Mouse (Mus musculus) frontal cortex, postnatal 36 days (tissue): ENCODE measurements around the gene Paip2b.
"Not testable (repeated sequence)": the region's sequence is repeated elsewhere in the genome, so short reads cannot be mapped to it uniquely, and the experiment has no call there.

Experiments
- DNase-seq, 2 experiments: peaks; one replicate each; pipeline ENCODE4 v3.0.0; 2022; ENCODE audit warnings: low spot score in 2 of 2

Gene Paip2b

DNA sequence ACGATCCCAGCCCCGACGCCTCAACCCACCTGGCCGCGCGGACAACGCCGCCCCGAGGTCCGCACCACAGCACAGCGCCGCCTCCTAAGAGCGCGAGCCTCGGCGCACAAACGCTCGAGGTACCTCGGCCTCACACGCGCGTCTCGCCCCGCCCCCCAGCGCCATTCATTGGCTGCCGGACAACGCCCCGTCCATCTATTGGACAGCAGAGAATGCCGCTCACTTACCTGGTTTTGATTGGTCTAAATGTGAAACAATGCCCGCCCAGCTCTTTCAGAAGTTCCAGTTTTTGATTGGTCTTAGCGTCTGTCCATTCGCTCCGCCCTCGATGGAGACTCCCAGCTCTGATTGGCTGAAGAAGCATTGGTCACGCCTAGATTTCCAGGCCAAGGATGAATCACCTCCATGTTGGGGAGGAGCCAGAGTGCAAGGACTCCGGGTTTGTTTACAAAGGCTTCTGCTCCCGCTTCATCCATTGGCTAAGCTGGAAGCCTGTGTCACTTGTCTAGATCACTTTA lies at the start of gene Paip2b:
Paip2b (minus strand) TSS at position 136 of the 518 bp plus-strand sequence.
- peak; percentile 98 to 100 for DNase-seq

DNA sequence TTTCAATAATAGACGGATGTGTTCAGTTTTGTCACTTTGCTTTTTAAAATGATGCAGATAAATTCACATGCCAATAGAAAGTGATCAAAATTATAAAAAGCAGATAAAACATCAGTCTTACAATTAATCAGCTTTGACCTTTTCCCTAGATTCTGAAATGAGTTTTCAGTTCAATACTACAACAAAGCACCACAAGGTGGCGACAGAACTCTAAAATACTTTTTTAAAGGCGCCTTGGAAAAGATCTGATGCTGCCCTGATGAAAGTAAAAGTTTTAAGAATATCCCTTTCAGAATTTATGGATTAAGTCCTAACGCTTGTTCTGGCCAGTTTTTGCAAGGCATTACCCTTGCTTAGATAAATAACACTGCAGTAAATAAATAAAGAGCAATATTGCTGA lies 48.3 kb upstream of the Paip2b start:
- DNase-seq = peak; percentile 36 to 79

DNA sequence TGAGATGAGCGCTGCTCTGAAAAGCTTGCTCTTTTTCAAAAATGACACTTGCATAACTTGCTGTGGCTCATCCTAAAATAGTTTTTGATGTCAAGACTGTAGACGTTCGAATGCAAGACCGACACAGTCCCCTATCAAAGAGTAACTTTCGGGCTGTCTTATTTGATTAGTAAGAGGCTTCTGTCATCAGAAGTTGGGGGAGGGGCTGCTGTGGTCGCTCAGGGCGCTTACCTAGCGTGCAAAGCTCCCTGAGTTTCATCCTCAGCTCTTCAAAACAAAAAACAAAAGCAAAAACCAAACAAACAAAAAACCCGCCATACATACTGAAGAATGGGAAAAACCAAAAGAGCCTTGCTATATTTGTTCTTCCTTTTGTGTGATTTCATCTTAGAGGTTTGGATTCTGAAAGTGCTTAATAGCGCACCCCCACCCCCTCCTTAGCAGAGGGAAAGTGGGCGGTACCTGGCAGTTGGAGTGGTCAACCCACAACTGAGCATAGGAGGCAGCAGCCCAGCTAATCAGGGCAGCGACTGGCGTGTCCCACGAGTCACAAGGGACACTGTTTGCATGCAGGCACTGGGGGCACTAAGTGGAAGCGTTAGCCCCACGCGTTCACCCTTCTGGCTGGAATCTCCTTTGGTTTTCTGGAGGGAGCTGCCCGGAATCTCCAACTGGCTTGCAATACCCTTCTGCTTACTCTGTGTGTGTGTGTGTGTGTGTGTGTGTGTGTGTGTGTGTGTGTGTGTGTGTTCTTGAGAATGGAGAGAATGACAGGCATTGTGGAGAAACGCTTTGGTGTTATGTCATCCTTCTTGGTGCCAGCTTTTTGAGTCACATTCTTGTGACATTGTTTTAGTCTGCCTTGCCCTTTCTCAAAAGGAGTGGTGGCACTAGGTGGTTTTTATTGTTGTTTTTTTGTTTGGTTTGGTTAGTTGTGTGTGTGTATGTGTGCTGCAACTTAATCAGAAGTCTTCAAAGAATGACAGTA lies 36.4 kb upstream of the Paip2b start:
- DNase-seq = peak; percentile 39 to 53

DNA sequence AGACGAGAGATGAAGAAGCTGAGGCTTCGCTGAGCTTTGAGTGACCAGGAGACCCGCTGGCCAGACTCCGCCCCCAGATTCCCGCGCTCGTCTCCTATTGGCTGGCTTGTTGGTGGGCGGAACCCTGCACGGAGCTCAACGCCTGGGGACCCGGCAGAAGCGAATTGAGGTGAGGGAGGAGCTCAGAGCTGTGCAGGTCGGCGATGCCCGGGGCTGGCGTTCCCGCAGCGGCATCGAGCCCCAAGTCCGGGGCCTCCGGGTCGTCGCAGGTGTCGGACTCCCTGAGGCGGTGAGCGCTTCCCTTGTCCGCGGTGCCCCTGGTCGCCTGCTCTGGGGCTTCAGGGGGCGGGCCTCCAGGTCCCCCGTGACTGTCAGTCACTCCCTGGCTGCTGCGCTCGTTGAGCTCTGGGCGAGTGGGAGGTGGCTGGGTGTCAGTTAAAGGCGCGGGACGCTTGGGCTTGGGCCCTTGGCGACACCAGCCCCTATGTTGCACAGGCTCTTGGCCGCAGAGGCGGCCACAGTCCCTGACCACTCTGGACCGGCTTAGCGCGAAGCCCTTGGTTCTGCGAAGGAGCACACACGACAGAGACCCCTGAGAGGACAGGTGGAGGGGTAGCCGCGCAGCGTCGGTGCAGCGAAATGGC lies 35.5 kb upstream of the Paip2b start, which contains the start of gene Zfp638:
Zfp638 (plus strand) TSS at position 156 of the 644 bp plus-strand sequence.
- peak; percentile 95 to 96 for DNase-seq

DNA sequence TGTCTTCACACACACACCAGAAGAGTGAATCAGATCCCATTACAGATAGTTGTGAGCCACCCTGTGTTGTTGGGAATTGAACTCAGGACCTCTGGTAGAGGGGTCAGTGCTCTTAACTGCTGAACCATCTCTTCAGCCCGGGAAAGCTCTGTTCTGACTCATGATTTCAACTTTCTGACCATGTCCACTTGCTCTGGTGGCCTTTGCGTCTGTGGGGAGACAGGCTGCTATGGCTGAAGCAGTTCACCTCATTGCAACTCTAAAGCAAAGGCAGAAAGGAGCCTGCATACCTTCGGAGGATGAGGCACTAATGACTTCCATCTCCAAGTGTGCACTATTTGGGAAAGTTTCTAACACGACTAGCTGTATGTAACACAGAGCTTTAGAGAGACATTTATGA lies 34.9 kb upstream of the Paip2b start:
- no peak for DNase-seq

DNA sequence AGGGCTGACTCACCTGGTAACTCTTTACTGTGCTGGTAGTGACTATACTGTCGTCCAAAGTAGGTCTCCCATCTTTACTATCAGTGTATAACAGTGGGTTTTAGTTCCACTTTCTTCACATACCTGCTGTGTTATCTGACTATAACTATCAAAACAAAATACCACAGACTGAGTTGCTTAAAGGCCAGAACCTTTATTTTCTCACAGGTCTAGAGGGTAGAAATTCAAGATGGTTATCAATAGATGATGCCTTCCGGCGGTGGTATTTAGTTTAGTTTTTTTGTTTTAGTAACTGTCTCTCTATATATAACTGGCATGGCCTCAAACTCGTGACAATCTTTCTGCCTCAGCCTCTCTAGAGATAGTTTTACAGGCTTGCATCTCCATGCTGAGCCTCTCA lies 32.0 kb upstream of the Paip2b start:
- DNase-seq = no peak

DNA sequence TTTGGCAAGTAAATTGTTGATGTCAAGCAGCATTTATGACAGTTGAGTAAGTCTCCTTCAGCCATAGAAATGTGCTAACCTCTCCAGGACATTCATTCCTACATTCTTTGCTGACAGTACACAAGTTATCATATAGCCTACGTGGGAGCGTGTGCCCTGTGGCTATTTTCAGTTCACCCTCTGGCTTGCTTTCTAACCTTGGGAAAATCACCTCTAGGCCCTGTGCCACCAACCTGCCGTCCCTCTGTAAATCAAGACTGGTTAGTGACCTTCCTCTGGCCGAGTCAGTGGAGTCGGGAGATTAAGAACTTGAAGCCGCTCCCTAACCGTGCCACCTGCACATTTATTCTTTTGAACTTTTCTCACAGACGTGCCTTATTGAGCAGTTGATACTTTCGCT lies 28.5 kb upstream of the Paip2b start:
- DNase-seq = no peak

DNA sequence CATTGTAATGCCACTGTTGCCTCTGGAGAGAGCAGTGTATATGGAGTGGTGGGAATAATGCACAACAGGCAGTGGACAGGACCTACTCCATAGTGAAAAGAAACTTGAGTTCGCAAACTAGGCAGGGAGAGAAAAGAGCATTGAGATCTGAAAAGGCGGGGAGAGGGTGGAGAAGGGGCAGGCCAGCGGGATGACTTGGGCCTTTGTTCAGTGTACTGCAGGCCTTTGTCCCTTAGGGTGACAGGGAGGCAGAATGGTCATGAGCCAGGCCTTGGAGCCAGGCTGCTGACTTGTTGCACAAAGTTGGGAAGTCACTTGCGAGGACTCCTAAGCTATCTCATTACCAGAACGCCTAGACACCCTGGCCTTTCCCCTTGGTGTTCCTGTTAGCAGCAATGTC lies 25.9 kb upstream of the Paip2b start:
- DNase-seq = no peak

DNA sequence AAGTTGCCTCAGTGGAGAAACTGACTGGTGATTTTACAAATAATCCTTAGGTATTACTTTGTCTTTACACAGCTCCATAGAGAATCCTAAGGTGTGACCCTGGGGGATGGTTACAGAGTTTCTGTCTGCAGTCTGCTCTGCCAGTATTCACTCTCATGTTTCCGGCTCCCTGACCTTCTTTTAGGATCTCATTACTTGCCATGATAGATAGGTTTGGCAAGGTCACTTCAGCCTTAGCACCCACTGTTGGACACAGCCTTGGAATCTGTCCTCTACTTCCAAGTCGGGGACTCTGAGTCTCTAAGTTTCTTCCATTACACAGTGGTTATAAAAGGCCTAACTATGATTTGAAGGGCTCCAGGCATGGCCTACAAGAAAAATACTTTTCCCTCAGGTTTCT lies 17.9 kb upstream of the Paip2b start:
- no peak for DNase-seq

DNA sequence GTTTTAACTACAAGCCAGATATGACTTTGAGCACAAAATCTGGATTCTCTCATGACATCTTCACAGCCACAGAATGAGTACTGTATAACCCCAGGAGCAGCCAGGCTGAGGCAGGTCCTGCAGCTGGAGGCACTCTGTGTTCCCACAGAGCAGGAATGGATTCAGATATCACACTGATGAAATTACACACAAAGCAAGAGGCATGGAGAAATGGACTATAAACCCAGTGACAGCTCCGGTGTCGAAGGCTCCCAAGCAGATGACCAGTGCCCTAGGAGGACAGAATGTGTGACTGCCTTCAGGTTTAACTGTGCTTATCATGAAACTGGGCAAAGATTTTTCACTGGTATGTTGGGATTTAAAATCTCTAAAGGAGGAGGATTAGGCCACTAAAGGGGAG lies 14.6 kb upstream of the Paip2b start:
- no peak for DNase-seq

DNA sequence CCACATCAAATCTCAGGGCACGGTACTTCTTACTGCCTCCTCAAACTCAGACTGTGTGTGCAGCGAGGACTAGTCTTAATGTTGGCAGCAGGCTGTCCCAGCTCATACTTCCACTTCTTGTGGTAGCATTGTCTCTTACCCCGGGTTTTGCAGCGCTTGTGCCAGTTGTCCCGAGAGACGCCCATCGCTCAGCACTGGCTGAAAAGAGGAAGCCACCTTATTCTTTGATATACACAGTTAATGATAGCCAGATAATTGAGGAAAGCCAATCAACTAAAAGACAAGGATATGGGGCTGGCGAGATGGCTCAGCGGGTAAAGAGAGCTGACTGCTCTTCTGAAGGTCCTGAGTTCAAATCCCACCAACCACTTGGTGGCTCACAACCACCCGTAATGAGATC lies 13.4 kb upstream of the Paip2b start:
- DNase-seq = no peak

DNA sequence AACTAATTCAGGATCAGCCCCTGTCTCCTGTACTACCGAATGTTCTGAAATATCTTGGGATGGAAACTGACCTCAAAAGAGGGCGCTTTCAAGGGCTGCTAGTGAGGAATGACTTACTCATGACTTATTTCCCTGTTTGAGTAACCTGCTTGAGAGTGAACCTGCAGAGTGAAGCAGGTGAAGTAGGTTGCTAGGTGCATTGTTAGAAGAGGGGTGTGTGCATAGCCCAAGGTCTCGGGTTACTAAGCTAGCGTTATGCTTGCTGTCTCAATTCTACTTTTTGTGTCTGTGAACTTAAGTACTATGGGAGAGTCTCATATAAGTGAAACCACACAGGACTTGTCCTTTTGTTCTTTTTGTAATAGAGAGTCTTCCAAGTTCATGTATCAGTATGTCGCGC lies 8.5 kb upstream of the Paip2b start:
- no peak for DNase-seq

DNA sequence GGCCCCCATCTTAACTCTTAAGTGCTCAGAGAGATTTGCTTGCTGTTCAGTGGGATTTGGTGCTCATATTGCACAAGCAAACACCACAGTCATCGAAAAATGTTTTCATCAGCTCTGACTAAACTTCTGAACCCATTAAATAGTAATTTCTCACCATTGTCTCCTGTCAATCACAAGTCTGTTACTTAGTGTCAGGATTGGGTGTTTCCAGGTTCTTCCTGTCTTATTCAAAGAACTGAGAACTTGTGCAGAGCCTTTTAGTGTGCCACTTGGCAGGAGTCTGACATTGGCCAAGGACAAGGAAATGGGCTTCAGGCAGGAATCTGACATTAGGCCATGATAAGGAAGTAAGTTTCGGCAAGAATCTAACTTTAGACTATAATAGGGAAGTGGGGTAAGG lies 6.5 kb upstream of the Paip2b start:
- DNase-seq = no peak

DNA sequence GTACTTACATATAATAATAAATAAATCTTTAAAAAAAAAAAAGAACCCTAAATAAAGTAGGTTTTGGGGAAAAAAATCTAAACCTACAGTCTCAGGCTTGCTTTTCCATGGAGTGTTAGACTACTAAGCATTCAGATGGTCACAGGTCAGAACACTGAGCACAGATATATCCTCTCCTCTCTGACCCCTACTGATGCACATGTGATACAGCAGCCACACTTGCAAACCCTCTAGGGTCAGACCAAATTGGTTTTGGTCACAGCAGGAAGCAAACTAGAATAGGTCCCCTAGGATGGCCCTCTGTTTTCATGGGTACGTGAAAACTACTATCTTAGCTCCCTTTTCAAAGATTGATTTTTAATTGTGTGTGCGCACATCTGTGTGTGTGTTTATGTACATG lies 5.3 kb upstream of the Paip2b start:
- DNase-seq = no peak

DNA sequence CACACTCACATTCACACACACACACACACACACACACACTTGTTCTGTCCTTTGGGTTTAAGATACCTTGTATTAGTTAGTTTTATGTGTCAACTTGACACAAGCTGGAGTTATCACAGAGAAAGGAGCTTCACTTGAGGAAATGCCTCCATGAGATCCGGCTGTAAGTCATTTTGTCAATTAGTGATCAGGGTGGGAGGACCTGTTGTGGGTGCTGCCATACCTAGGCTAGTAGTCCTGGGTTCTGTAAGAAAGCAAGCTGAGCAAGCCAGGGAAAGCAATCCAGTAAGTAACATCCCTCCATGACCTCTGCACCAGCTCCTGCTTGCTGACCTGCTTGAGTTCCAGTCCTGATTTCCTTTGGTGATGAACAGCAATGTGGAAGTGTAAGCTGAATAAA lies 852 bp upstream of the Paip2b start:
- not testable (repeated sequence) for DNase-seq

DNA sequence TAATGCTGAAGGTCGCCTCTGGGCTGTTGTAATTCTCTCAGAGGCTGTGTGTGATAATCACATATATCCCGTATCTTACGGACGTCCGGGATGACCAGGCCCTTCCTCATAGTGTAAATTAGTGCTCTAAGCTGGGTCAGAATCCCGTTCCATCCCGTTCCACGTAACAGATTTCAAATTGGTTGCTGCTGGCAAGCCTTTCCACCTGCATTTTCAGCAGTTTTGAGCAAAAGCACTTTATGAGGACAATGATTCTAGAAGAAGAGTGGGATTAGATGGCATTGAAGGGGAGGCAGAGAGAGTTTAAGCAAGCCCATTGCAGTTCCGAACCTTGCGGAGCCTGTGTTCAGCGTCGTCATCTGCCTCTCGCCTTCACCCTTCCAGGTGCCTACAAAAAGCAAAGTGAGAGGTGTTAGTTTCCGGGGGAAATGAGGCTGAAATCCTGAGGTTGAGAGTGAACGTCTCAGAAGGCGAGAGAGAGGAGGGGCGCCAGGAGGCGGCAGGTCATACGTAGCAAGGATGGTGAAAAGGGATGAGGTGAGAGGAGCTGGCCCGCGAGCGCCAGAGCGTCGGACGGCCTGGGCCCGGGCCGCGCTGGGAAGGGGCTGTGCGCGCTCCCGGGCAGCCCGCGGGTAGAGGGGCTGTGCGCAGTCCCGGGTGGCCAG lies 468 bp downstream of the Paip2b start:
- DNase-seq = peak; percentile 4 to 5

DNA sequence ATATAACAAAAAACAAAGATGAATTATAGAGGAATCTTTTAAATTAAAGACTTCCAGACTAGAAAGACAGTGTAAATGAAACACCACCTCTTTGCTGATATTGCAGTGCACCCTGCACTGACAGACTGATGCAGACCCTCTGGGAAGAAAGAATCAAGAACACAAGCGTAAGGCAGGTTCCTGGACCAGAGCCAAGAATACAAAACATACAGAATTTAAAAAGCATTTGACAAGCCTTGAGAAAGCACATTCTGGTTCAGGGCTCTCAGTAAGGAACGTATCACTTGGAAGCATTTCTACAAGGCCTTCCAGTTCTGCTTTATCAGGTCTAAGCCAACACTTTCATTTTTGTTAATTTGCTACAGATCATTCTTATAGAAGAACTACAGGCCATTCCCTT lies 9.7 kb downstream of the Paip2b start:
- no peak for DNase-seq

DNA sequence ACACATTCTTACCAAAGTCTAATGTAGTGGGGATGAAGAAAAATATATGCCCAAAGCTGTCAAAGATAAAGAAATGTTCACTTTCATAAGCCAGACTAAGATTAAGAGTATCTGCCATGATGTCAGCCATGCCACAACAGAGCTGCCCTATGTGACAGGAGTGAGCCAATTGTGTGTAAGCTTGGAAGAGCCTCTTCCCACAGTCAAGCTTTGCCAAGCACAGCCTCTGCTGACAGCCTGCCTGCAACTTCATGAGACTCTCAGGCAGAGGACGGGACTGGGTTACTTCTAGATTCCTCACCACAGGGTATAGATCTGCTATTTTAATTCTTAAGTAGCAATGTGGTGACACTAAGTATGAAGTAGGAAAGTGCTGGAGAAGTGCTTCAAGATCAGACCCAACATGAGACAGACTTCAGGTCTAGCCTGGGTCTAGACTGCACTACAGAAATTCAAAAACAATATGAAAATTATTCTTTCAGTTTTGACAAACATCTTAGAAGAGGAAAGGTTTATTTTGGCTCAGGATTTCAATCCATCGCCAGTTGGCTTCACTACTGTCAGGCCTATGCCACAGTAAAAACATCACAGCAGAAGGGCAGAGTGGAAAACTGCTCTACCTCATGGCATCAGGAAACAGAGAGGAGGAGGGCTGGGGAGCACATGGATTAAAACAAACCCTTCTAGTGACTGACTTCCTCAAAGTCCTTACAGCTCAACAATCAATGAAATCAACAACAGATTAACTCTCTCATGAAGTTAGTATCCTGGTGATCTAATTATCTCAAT lies 10.6 kb downstream of the Paip2b start:
- no peak for DNase-seq

DNA sequence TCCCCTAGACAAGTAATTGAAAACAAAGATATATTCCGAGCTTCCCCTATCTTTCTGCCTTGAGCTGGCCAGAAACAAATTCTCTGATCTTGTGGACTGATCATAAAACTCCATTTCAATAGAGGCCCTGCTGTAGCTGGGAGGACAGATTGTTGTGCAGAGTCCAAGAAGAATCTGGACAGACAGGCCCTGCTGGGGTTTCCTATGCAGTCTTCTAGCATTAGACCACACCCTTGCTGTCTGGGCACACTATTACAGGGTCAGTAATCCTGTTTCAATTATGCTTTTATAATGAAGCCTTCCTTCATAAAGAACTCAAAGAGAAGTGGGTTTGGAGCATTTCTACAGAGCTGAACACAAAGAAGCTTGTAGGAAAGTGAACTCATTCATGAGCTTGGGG lies 12.5 kb downstream of the Paip2b start:
- DNase-seq = no peak

DNA sequence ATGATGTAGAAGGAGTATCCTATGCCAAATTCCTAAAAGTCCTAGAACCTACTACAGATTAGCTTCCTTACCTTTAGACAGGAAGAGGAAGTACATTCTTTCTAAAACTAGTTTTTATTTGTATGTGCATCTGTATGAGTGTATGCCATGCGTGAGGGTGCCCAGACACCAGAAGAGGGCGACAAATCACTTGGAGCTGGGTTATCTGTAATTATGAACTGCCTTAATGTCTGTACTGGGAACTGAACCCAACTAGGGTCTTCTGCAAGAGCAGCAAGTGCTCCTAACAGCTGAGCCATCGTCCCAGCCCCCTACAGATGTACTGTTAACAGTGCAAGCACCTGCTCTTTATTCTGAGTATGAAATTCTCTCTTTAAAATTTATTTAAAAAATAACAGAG lies 15.7 kb downstream of the Paip2b start:
- no peak for DNase-seq

DNA sequence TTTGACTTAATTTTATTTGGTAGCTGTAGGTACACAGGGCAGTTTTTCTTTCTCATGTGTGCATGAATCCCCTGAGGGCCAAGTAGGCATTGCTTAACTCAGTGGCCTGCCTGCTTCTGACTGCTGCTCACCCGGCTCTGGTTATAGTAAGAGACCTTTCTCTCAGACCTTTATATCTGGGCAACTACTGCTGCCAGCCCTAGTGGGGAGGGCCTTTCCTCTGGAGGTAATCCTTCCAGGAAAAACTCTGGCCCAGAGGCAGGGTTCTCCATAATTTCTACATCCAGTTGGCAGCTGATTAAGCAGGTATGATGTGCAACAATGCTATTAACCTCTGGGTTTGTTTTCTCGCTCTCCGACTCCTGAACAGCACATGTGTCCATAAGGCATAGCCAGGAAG lies 28.7 kb downstream of the Paip2b start:
- no peak for DNase-seq
